Mouse (Mus musculus) neutrophil, adult 65 days (primary cell): Measurements from ENCODE around the gene Gm6526. TPM values are rescaled to one million over a fixed set of nuclear protein-coding genes. Genes with fewer than 3 reads are reported as not detected.

Experiments
- total RNA-seq: library from RNA; stranded (reverse); gene quantifications from 2 replicates; pipeline ENCODE4 v1.2.4, GENCODE M21; 2023

Gene Gm6526
- total RNA-seq = not detected in 2 replicates

GRCm38 (mm10) chr14:43747566-43747965 lies at the start of gene Gm6526:
Gene Gm6526 (plus strand): TSS chr14:43747866.

GRCm38 (mm10) chr14:43727385-43727784 lies 20.3 kb upstream of the Gm6526 start, which contains the start of gene Gm16506:
Gene Gm16506 (minus strand): TSS chr14:43727485.

GRCm38 (mm10) chr14:43784645-43785044 lies 37.0 kb downstream of the Gm6526 start, which contains the start of gene Gm8180:
Gene Gm8180 (minus strand): TSS chr14:43784745.

Other genes starting within 250 kb of the Gm6526 start
- gene Gm5799, start 204.3 kb upstream of the Gm6526 start, total RNA-seq = not detected in 2 replicates
- gene Gm17654, start 168.7 kb upstream of the Gm6526 start, total RNA-seq = not detected in 2 replicates
- gene Gm10375, start 139.9 kb upstream of the Gm6526 start, total RNA-seq = not detected in 2 replicates
- not detected in 2 replicates for gene Gm8165, start 70.7 kb upstream of the Gm6526 start, total RNA-seq
- gene Gm7324, start 50.0 kb upstream of the Gm6526 start, total RNA-seq = 1.2 TPM in 1 of 2 replicates, not detected in the other
- not detected in 2 replicates for gene Gm16506, start 20.4 kb upstream of the Gm6526 start, total RNA-seq
- gene Gm8180, start 36.9 kb downstream of the Gm6526 start, total RNA-seq = not detected in 2 replicates
- gene Ear1, start 127.7 kb downstream of the Gm6526 start, total RNA-seq = 6.3 and 15.0 TPM in 2 replicates
- gene Ear10, start 175.7 kb downstream of the Gm6526 start, total RNA-seq = not detected in 2 replicates
- gene Gm8113, start 177.5 kb downstream of the Gm6526 start, total RNA-seq = 0.18 TPM in 1 of 2 replicates, not detected in the other
- not detected in 2 replicates for gene Ang5, start 209.2 kb downstream of the Gm6526 start, total RNA-seq